Mouse (Mus musculus) liver, postnatal 0 days (tissue): ENCODE measurements at regions not wholly inside any gene's neighbourhood (a gene's known extent, or its start where the extent isn't known, plus 50 kb on each side); places are given as distances from the start of the nearest gene placed in this dataset.

Experiments used
- CTCF ChIP-seq: sonication (generic); IDR thresholded peaks from 2 replicates; pipeline ENCODE4 v1.5.1; 2016; ENCODE audit warnings: antibody characterized with exemption, low read depth
- EP300 ChIP-seq: IDR thresholded peaks from 2 replicates; pipeline ENCODE4 v1.6.1; 2016; ENCODE audit warnings: antibody characterized with exemption, low read depth, mild to moderate bottlenecking

DNA sequence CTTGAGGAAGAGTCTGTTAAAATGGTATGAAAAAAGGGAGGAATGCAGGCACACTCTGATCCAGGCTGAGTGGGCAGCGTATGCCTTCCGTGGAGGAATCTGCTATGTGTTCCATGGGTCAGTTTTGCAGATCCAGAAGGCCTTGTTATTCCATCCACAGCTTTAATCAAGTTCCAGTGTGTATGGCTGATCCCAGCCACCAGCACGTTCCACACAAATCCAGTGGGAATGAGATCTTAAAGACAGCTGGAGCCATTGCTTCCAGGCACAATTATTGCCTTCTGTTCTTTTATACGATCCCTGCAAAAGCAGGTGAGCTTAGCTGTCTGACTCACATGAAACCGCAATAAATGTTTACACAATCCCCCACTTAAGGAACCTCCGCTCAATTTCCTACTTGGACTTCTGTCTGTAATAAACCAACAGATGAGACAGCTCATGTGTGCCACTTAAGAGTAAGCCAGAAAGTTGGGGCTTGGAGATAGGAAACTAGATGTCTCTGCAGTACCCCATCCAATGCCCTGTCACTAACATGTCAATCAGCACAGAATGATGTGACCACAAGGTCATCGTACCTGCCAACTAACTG lies 653.9 kb downstream of the Fat4 start:
- TF ChIP-seq EP300 (no peak), CTCF (no peak)
